Mouse (Mus musculus) adrenal gland, adult 18-20 months (tissue): ENCODE measurements at regions not wholly inside any gene's neighbourhood (a gene's known extent, or its start where the extent isn't known, plus 50 kb on each side); places are given as distances from the start of the nearest gene placed in this dataset.

Experiments used
- DNase-seq, 2 experiments: peaks; one replicate each; pipeline ENCODE4 v3.0.0; 2021 to 2022; ENCODE audit warnings: low spot score in 2 of 2

DNA sequence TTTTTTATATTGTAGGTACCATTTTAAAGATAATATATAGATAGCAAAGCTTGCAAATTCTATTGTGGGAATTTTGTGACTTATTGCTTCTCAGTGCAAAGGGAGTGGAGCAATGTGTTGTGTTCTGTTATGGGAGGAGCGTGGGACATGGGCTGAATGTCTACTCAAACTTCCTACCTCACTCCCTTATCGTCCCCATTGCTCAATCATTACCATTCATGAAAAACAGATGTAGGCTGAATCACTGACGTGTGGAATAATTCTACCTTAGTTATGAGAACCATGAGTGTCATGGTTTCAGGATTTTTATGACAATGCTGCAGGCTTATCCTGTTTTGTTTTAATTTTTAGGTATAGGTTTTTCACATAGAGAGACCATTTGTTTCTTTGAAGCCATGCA is 119.0 kb upstream of the Ednra start:
- DNase-seq = no peak

DNA sequence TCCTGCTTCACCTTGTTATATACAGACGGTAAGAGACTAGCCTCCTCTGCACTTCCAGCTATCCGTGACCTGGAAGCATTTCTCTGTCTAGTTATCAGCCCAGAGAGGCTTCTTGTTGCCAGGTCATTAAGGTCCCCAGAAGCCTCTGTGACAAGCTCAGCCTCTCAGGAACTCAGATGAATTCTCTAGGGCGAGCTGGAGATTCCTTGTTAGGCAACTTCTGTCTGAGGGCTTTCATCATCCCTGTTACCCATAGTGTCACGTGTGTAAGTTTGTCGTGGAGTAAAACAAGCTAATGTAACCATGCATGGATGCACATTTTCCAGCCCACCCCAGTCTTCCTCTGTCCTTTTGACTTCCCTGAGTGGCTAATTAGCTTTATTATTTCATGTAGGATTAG is 126.3 kb upstream of the Ednra start:
- DNase-seq = no peak

GRCm38 (mm10) chr8:77870264-77870663 is 146.0 kb upstream of the Ednra start:
- DNase-seq = no peak

- no peak for DNase-seq
Observed at GRCm38 (mm10) chr8:77872771-77873170, 148.5 kb upstream of the Ednra start.

DNA sequence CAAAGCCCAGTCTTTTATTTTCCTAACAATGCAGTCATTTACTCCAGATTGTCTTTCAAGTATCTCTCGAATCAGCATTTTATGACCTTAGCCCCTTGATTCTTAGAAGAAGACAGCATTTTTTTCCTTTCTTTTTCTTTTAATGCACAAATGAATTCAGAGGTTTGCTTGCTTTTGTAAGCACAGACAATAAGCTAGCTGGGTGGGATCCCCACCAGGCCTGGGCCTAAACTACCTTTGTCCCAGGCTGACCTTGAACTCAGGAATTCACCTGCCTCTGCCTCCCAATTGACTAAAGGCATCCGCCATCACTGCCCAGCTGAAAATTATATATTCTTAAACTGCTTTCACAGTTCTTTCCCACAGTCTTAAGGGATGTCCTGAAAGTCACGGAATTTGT is 195.5 kb upstream of the Ednra start:
- no peak for DNase-seq

DNA sequence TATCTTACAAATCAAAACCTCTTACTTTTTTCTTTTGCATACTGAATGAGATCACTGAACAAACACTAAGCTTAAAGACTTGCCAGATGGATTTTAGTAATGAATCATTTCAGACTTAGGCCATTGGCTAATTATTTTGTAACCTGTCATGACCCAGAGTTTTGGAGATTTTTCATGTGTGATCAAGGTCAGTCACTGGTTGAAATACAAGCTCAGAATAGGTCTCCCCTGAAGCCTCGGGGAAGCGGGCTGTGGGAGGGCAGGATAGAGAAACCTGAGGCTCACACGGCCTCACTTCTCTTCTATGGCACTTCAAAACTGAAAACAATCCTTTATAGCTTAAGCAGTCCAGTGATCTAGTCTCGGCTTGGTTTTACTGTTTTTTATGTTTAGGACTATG is 197.6 kb upstream of the Ednra start:
- peak in 1 of 2 experiments; percentile 6 for DNase-seq

DNA sequence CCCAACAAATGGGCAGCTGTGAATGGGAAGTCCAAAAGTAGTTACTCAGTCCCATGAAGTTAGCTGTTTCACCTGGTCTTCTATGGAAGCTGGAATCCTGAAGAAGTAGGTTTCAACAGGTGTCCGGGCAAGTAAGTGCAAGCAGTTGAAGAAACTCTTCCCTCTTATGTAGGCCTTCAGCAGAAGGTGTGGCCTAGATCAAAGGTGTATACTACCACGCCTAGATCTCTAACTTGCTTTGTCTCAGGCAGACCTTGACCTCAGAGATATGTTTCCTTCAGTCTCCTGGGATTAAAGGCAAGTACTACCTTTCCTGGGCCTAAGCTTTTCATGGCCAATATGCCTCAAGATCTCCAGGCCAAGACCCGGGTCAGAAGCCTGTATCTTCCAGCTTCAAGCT is 223.4 kb upstream of the Ednra start:
- no peak for DNase-seq

GRCm38 (mm10) chr8:77949640-77950039 is 225.4 kb upstream of the Ednra start:
- DNase-seq = no peak

GRCm38 (mm10) chr8:77958814-77959372 is 234.6 kb upstream of the Ednra start:
- no peak for DNase-seq

- no peak for DNase-seq
Observed at GRCm38 (mm10) chr8:77963102-77963698, 238.9 kb upstream of the Ednra start.

DNA sequence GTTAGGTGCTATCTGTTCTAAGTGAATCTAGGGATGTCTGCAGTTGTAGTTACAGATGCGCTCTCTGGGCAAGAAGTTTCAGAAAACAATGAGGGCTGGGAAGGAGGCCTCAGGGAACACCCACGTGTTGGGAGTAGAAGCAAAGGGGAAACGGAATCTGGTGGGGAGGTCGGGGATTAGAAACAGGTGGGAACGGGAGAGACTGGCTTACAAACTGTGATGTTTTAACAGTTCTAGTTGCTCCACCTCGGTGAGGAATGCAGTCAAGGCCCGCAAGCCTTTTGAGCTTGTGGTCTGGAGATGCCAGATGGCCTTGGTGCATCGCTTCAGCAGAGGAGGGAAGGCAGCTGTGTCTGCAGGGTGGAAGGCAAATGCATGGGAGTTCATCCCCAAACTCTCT is 242.7 kb upstream of the Ttc29 start:
- no peak for DNase-seq

- no peak for DNase-seq
Observed at GRCm38 (mm10) chr8:77973714-77974113, 239.4 kb upstream of the Ttc29 start.

DNA sequence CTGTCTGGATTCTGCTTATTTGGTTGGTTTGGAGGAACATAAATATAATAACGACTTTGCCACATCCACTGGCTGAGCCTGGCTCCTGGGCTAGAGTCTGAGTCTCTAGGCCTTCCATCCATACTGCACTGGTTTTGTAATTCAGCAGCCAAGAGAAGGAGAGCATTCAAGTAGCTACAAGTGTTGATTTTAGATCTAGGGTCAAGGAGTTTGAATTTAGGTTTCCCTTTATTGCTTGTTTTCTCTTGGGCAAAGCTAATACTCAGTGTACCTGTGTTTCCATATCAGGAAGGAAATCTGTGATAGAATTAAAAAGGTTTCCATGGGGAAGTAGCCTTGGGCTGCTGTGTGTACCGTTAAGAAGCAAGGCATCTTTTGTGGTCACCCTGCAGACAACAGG is 234.0 kb upstream of the Ttc29 start:
- no peak for DNase-seq

DNA sequence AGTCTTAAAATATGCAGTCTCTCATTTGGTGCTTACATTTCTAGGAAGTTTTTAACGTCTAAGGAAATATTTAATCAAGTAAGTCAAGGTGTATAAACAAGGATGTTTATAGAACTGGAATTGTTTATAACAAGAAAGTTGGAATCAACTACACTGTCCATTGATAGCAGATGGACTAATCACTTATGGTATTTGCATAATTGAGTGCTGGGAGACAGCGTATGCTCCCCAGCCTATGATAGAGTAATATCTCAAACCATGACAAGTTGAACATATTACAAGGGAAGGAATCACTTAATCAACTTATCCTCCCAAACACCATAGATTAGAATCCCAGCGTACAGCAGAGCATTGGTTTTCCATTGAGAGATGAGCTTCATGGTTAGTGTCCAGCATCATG is 232.4 kb upstream of the Ttc29 start:
- DNase-seq = no peak

GRCm38 (mm10) chr8:77982031-77982430 is 231.1 kb upstream of the Ttc29 start:
- DNase-seq = no peak

- no peak for DNase-seq
Observed at GRCm38 (mm10) chr8:77983476-77983875, 229.6 kb upstream of the Ttc29 start.

DNA sequence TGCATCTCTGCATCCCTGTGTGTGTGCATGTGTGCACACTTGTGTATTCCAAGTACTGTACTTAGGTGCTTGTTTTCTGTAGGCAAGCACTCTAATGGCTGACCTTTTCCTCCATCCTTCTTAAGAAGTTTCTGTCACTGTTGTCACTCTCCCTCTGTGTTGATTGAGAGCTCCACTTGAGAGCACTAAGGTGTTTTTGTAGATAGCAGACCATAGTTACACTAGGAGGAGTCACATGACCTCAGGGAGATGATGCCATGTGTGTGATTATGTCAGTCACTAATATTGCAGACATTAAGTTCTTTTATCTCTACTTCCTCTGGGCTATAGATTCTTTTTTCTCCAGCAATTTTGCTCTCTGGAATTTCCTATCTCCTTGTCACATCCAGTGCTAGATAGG is 225.9 kb upstream of the Ttc29 start:
- DNase-seq = no peak

DNA sequence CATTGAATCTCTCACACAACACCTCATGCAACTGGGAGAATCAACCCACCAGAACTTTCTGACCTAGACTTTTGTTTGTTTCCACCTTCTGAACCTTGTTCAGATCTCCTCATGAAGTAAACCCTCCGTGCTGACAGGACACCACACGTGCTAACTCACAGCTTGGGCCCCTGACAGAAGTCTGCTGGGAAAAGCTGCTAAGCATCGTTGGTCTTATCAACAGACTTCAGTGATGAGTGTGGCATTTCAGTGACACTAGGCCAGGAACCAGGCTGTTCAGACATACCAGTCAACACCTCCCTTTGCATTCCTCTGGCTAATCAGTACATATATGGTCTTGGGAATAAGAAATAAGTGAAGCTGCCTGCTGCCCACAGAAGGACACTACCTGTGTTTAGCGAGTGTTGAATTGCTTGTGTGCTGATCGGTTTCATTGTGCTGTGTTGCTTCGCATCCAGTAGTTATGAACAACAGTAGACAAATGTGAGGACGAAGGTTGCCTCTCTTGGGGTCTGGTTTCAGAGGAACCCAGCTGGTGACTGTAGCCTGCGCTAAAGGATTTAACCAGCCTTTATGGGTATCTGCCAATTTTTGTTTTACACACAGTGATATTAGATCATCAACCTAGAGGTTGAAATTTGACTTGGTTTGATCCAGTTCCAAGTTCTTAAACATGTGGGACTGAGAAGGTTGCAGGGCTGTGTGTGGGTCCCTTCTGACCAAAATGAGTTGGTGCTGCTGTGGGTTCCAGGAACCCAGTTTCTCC is 224.6 kb upstream of the Ttc29 start:
- no peak for DNase-seq

- DNase-seq = no peak
Observed at GRCm38 (mm10) chr8:77991050-77991449, 222.0 kb upstream of the Ttc29 start.

GRCm38 (mm10) chr8:78000303-78000702 is 212.8 kb upstream of the Ttc29 start:
- no peak for DNase-seq

DNA sequence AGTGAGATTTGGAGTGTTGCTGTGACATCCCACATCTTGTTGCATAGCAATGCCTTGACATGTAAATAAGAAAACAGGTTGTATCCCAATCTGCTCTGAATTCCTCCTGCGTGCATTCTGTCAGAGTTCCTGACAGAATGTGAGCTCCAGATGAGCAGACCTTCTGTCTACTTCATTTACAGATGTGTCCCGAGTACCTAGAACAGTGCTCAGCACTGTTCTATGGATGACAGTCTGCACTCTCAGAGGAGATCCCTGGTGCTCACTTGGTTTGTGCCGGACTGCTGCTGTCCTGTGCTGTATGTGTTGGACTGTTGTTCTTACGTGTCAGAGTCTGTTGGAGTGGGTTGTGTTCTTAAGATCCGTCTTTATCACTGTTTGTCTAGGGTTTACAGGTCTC is 211.4 kb upstream of the Ttc29 start:
- no peak for DNase-seq

GRCm38 (mm10) chr8:78002071-78002470 is 211.0 kb upstream of the Ttc29 start:
- no peak for DNase-seq
